Mouse (Mus musculus) liver, adult 2 months (tissue): Measurements from ENCODE around the gene Tcf25.

Experiments
- CTCF ChIP-seq: fragments of 200-500 bp; IDR thresholded peaks from 2 replicates; pipeline ENCODE4 v1.5.1; 2011; ENCODE audit warnings: low read depth, low read length, control low read depth
- POLR2A ChIP-seq: fragments of 200-500 bp; IDR thresholded peaks from 2 replicates; pipeline ENCODE4 v1.6.1; 2011; ENCODE audit warnings: low read length, control low read depth; ENCODE audit not compliant: insufficient read depth; ENCODE audit errors: extremely low read depth

- TF ChIP-seq CTCF (no peak), POLR2A (no peak)
These were observed 54.2 kb downstream of the Tcf25 start for GRCm38 (mm10) chr8:123427639-123428275.
